ENCODE assay signal across 31 mouse cellular contexts in the genomic region with DNA sequence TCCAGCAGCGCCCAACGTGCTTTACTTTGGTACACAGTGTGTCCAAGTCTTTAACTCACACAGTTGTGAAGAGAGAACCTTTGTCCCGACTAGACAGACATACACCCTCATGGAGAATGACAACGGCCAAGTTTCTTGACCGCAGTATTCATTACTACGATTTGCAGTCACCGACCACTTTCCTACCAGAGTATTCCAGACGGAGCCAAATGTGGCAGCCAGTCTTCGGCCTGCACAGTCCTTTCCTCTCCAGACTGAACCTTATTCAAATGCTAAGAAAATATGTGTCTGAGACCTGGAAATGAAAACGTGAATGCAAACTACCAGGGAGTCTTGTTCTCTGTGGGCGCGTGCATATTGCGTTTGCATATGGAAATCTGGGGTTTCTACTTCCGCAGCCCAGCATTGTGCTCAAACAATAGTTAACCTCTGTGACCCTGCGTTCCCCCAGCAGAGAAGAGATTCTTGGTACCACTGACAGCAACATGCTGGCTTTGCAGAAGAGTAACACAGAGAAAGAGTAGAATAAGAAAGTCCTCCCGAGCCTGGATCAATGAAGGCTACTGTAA.
DNase-seq lines count a peak whose midpoint lies in the region; ATAC-seq and TF ChIP-seq lines count a peak whose summit lies in the region.
"Had no signal": no experiment of that assay in that cellular context is flagged by ENCODE, and none has a peak within 500 bp of the region (broad histone marks: within the 10 kb centered on the region; RNA-seq: fewer than 3 reads in every experiment).

No protein-coding gene starts in this region.

- H3K9ac ChIP-seq in forebrain, embryonic 15.5 days (replicated peaks): no peak overlapping the region
- H3K9ac ChIP-seq: forebrain, embryonic 13.5 days; heart, embryonic 13.5 days; limb, embryonic 15.5 days; liver, embryonic 13.5 days had no signal

- H3K9me3 ChIP-seq in forebrain, embryonic 15.5 days: no peaks in the 10 kb centered on the region
- H3K9me3 ChIP-seq: forebrain, embryonic 13.5 days; heart, embryonic 13.5 days; limb, embryonic 15.5 days; liver, embryonic 13.5 days had no signal

- 50% methylated on average over 16 of the region's 16 CpGs for WGBS in forebrain, embryonic 15.5 days

- H3K4me1 ChIP-seq in testis, adult 2 months (ENCODE audit: control insufficient read depth, insufficient read depth, low read length): peaks cover 2% of the 10 kb centered on the region; the same call in 1 of the 2 replicates
- H3K4me1 ChIP-seq in forebrain, embryonic 15.5 days: no peaks in the 10 kb centered on the region
- H3K4me1 ChIP-seq: heart, embryonic 13.5 days; limb, embryonic 15.5 days; liver, embryonic 13.5 days; megakaryocyte, embryonic 14.5 days had no signal

- intact Hi-C loops in heart, postnatal 25 days (cut with DNase I): no loop called here

- H3K4me3 ChIP-seq in testis, adult 2 months (ENCODE audit: control insufficient read depth, low read depth, low read length): peak overlapping the region; percentile 68
- H3K4me3 ChIP-seq in forebrain, embryonic 15.5 days: no peak overlapping the region
- H3K4me3 ChIP-seq: forebrain, embryonic 13.5 days; heart, adult 2 months; heart, embryonic 13.5 days; limb, embryonic 15.5 days; liver, embryonic 13.5 days; megakaryocyte, embryonic 14.5 days had no signal

- no peak for ATAC-seq in forebrain, embryonic 15.5 days (replicated peaks)
- ATAC-seq: forebrain, embryonic 13.5 days; hindbrain, embryonic 16.5 days; intestine, embryonic 16.5 days; lung, postnatal 0 days had no signal

- no peaks in the 10 kb centered on the region for H3K36me3 ChIP-seq in testis, adult 2 months (ENCODE audit: control insufficient read depth, insufficient read depth, low read length)
- H3K36me3 ChIP-seq in forebrain, embryonic 15.5 days: no peaks in the 10 kb centered on the region
- H3K36me3 ChIP-seq: G1E; heart, embryonic 13.5 days; limb, embryonic 15.5 days; liver, embryonic 13.5 days had no signal

- no peak overlapping the region for H3K4me2 ChIP-seq in forebrain, embryonic 15.5 days (replicated peaks)
- H3K4me2 ChIP-seq: forebrain, embryonic 13.5 days; heart, embryonic 13.5 days; limb, embryonic 15.5 days; liver, embryonic 13.5 days had no signal

- TF ChIP-seq CTCF in testis, adult 2 months (IDR thresholded peaks at IDR 0.05; ENCODE audit: control insufficient read depth, insufficient read depth, insufficient replicate concordance, low read depth, low read length): no peak

- H3K27me3 ChIP-seq in testis, adult 2 months (ENCODE audit: control insufficient read depth, insufficient read depth, low read length): no peaks in the 10 kb centered on the region
- no peaks in the 10 kb centered on the region for H3K27me3 ChIP-seq in forebrain, embryonic 15.5 days
- H3K27me3 ChIP-seq: forebrain, embryonic 13.5 days; heart, embryonic 13.5 days; limb, embryonic 15.5 days; liver, embryonic 13.5 days; megakaryocyte, embryonic 14.5 days had no signal

- TF ChIP-seq POLR2A in testis, adult 2 months (IDR thresholded peaks at IDR 0.05; ENCODE audit: control insufficient read depth, low read depth, low read length): no peak

- peak overlapping the region; percentile 70; the same call in 1 of the 2 replicates for H3K27ac ChIP-seq in testis, adult 2 months (ENCODE audit: control insufficient read depth, insufficient read depth, low read depth, low read length)
- H3K27ac ChIP-seq in forebrain, embryonic 15.5 days (replicated peaks): no peak overlapping the region
- H3K27ac ChIP-seq: forebrain, embryonic 13.5 days; heart, adult 2 months; heart, embryonic 13.5 days; kidney, postnatal 0 days; limb, embryonic 15.5 days; liver, embryonic 13.5 days had no signal

- peak; percentile 51 for DNase-seq in heart, adult 11 months
- no peak for DNase-seq in heart, postnatal 25 days (ENCODE audit: low spot score)
- no peak for DNase-seq in testis, postnatal 10 days (ENCODE audit: low spot score)
- peak; percentile 90 for DNase-seq in ZHBTc4 (ENCODE audit: low read depth, low spot score)
- DNase-seq in gastrocnemius, adult 18-20 months (ENCODE audit: low spot score): no peak
- DNase-seq: adrenal gland, postnatal 25 days; cerebellum, adult 11-12 months; cerebellum, adult 9-11 months; gastrocnemius, postnatal 25 days; heart, adult 2 months; heart, postnatal 10 days; kidney, adult 8-10 months; kidney, postnatal 4 days; left cerebral cortex, postnatal 4 days; liver, embryonic 13.5 days; lung, adult 18-20 months; lung, postnatal 4 days; midbrain, embryonic 14.5 days; thymus, adult 18-20 months; thymus, postnatal 25 days had no signal

Comparison
In these comparisons a context has a peak if more than half of its experiments do, and no peak if none do; other contexts are left out.
1. DNase-seq: peak in heart, adult 11 months (single experiment) and ZHBTc4 (single experiment); none in heart, postnatal 25 days (single experiment), testis, postnatal 10 days (single experiment) and gastrocnemius, adult 18-20 months (single experiment).